Mouse (Mus musculus): ENCODE data around the gene Esp1. TPM values are rescaled to one million over a fixed set of nuclear protein-coding genes. Genes with fewer than 3 reads are reported as not detected.

The Esp1 gene
- total RNA-seq (2023), result not detected

DNA sequence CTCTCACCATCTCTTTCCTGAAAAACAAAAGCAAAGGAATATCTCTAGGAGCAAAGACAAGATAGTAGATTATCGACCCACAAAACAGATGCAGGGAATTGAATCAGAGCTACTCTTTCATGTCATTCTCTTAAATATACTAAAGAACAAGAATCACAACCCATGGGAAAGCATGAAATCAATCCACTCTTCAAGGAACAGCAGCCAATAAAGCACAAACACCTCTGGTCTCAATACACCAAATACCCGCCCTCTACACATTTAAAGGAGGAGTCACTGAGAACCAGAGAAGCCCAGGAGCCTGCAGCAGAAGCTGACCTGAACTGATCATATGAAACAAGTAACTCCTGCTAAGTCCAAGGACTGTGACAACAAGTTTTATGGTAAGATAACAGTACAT, at the start of gene Esp1:
Esp1 (plus strand) TSS at position 301 of the 400 bp plus-strand sequence.

Other genes with a start within 250 kb of the Esp1 start
- not detected for gene Esp8, start 207.1 kb upstream of the Esp1 start, total RNA-seq (2023)
- gene Esp6, start 165.6 kb upstream of the Esp1 start, total RNA-seq (2023), result not detected
- gene Esp4, start 128.5 kb upstream of the Esp1 start, total RNA-seq (2023), result not detected
- not detected for gene Esp3, start 95.0 kb upstream of the Esp1 start, total RNA-seq (2023)
- gene Crisp2, start 79.9 kb downstream of the Esp1 start, total RNA-seq (2023), result not detected
- 10 to 100 TPM; 13.9 to 22.8 TPM for gene Rhag, start 84.0 kb downstream of the Esp1 start, total RNA-seq (2023)
- under 1 TPM in 1 of 2 experiments, not detected in 1; 0.92 TPM for gene 9130008F23Rik, start 153.4 kb downstream of the Esp1 start, total RNA-seq (2023)
- not detected for gene Glyatl3, start 187.2 kb downstream of the Esp1 start, total RNA-seq (2023)
- gene Mut, start 207.6 kb downstream of the Esp1 start, total RNA-seq (2023), result 10 to 100 TPM in 1 of 2 experiments, 1 to 10 TPM in 1; 9.7 to 11.6 TPM
- 10 to 100 TPM; 19.4 to 20.7 TPM for gene Cenpq, start 207.9 kb downstream of the Esp1 start, total RNA-seq (2023)

Data from neutrophil, adult 83 days (primary cell).